Mouse (Mus musculus): ENCODE measurements around the gene Gpnmb. TPM values are rescaled to one million over a fixed set of nuclear protein-coding genes. Genes with fewer than 3 reads are reported as not detected.

Gene Gpnmb
- total RNA-seq (2021) = 1 to 10 TPM; 1.8 to 3.1 TPM

DNA sequence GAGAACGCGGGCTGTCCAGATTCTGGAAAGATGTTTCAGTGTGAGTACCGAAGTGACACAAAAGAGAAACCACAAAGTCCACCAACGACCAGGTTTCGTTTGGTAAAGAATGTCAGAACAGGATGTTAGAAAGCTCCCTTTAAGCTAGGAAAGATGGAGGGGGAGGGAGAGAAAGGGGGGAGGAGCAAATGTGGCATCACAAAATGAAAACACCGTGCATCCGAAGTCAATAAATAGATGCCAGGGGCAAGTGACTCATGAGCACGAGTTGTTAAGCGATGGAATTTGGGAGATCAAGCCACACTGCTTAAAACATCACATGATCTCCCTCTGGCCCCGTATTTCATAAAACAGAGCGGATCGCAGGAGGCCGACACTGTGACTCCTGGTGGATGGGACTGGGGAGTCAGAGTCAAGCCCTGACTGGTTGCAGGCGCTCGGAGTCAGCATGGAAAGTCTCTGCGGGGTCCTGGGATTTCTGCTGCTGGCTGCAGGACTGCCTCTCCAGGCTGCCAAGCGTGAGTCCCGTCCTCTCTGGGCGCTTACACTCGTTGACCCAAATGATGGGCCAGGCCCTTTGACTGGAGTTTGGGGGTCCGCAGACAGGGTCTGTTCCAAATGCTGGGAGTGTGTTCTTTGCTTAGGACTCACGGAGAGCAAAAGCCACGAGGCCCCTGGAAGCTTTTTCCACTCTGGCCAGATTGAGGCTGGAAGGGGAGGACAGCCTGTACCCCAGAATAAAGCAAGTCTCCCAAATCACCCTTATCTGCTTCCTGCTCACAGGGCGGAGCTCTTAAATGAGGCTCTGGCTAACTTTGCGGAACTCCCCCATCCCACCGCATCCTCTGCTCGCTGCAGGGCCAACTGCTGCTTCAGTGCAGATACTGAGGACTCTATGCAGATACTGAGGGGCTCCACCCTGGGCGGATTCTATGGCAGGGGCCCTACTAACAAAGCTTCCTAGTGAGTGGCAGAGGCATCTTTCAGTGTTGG is at the start of gene Gpnmb:
Gene Gpnmb (plus strand): TSS at position 272 of the 993 bp plus-strand sequence.
- DNase-seq = no peak

DNA sequence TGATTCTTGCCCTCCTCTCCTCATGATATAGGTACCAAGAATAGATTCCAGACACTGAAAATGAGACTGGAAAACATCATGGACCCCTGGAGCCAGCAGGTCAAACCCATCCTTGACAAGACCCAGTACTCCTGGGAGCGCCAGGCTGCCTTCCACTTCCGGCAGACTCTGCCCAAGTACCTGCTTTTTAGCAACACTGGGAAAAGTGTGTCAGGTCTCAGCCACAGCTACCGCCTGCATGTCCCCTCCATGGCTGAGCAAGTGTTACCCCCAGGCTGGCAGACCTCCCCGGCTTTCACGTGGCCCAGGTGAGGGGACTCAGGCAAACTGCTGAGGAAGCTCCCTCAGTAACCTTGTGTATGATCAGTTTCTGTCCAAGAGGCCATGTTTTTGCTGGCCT is 46.4 kb upstream of the Gpnmb start:
- DNase-seq = no peak

DNA sequence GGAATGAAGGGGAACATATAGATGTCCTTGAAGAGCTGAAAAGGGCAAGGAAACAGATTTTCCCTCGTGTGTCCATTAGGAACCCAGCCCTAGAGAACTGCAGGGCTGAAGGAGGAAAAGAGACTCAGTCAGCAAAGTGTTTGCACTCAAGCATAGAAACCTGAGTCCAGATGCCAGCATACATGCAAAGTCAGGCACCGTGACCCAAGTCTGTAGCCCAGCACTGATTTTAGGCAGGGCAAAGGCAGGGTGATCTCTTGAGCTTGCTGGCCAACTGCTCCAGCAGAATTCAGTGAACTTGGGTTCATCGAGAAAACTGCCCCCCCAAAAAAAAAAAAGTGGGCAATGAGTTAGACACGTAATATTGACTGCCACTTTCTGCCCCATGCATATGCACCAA is 44.4 kb upstream of the Gpnmb start:
- no peak for DNase-seq

GRCm38 (mm10) chr6:48998186-48998585 is 38.2 kb upstream of the Gpnmb start:
- no peak for DNase-seq

DNA sequence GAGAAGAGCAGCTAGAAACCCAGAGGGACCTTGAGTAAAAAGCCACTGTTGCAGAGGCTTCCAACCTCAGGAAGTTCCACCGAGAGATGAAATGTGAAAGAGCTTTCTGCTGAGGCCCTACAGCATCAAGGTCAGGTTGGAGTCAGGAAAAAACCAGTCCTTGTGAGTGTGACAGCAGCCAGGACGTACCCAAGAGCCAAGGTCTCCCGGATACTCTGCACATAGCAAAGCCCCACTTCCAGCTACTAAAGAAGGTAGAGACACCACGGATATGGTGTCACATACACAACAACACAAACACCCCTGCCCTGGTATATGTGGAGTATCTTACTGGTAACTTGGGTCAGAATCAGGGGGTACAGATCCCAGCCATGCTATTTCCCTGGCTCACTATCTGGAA is 37.5 kb upstream of the Gpnmb start:
- DNase-seq = no peak

GRCm38 (mm10) chr6:49003381-49003780 is 33.0 kb upstream of the Gpnmb start:
- no peak for DNase-seq

GRCm38 (mm10) chr6:49007981-49008380 is 28.4 kb upstream of the Gpnmb start:
- peak; percentile 50 to 57 for DNase-seq

GRCm38 (mm10) chr6:49008420-49009160 is 27.8 kb upstream of the Gpnmb start:
- DNase-seq = no peak

- no peak for DNase-seq
Observed at GRCm38 (mm10) chr6:49009161-49009555, 27.2 kb upstream of the Gpnmb start.

GRCm38 (mm10) chr6:49009665-49010064 is 26.7 kb upstream of the Gpnmb start:
- DNase-seq = no peak

GRCm38 (mm10) chr6:49011191-49011590 is 25.2 kb upstream of the Gpnmb start:
- no peak for DNase-seq

GRCm38 (mm10) chr6:49013023-49013422 is 23.3 kb upstream of the Gpnmb start:
- no peak for DNase-seq

- no peak for DNase-seq
Observed at GRCm38 (mm10) chr6:49013458-49013857, 22.9 kb upstream of the Gpnmb start.

DNA sequence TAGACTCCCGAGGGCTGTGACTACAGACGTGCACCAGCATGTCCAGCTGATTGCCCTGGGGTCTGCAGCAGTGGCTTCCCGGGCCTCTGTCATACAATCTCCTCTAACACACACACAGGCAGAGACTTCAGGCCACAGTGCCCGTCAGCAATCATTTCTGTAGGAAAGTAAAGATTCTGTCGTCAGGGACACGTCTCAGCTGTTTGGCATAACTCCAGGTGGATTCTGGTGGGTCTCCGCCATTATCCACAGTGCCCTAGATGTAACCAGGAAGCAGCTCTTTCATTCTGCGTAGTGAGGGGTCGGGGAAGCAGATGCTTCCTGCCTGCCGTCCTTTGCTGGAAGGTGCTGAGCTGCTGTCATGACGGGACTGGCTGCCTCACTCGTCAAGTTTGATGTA is 19.2 kb upstream of the Gpnmb start:
- no peak for DNase-seq

- no peak for DNase-seq
Observed at GRCm38 (mm10) chr6:49019341-49019740, 17.0 kb upstream of the Gpnmb start.

- peak; percentile 58 to 71 for DNase-seq
Observed at GRCm38 (mm10) chr6:49021141-49022012, 15.0 kb upstream of the Gpnmb start.

DNA sequence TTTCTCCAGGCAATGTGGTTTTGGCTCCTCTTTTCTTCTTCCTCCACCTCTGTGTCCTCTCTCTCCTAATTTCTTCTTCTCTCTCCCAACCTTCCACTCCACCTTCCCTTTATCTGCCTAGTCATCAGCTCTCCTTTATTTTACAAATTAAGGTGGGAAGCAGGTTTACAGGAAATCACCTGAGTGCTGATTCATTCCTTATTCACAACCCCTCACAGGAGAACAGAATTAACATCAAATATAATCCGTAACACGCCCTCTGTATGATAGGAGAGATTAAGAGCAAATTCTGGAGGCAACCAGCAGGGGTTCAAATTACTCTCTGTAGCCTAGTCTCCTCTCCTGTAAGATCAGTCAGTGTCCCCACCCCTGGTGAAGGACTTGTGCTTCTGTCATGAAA is 14.0 kb upstream of the Gpnmb start:
- DNase-seq = no peak

DNA sequence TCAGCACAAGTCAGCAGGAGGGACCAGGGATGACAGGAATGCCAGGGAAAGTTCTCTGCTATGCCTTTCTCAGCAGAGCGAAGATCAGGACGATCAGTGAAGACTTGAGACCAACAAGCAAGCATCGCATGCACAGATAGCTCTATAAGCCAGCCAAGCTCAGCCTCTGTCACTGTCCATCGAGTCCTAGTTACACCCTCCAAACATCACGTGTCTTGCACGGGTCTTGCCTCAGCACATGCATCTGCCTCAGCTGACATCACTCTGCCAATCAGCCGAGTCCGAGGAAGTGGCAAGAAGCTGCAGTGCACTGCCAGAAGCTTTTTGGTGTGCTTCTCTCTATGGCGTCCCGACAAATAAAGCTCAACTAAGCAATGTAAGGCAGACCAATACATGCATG is 13.0 kb upstream of the Gpnmb start:
- DNase-seq = no peak

DNA sequence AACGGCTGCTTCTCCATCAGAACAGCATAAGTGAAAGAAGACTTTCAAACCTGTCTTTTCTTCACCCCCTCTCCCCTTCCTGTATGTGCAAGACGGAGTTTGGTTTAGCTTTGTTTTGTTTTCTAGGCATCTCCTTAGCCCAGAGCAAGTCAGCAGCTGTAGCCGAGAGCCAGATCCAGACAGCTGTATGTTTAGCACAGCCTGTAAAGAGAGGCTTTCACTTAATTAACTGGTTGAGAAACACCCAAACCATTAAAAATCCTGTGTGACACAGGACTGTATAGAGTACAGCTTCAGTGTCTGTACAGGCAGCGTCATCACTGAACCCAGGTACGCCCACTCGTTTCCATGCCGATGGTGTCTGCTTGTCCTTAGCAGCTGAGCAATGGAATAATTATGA is 11.1 kb upstream of the Gpnmb start:
- no peak for DNase-seq

- DNase-seq = no peak
Observed at GRCm38 (mm10) chr6:49026496-49026895, 9.8 kb upstream of the Gpnmb start.

- DNase-seq = no peak
Observed at GRCm38 (mm10) chr6:49028019-49028418, 8.3 kb upstream of the Gpnmb start.

DNA sequence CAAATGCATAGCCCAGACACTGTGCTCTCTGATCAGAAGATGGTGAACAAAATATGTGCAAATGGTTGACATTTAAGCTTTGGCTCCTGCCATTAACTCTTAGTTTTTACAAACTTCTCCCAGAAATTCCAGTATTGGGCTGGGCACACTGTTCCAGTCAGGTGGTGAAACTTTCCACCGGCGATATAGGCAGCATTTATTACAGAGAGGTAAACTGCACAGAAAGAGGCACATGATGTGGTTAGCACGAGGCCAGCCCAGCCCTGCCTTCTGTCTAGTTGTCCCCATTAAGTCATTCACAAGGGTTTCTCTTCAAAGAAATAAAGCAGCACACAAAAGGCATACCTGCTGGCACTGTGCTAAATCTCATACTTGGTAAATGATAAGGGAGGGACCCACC is 7.6 kb upstream of the Gpnmb start:
- DNase-seq = no peak

GRCm38 (mm10) chr6:49031230-49031629 is 5.1 kb upstream of the Gpnmb start:
- no peak for DNase-seq
